Mouse (Mus musculus): ENCODE measurements at regions not wholly inside any gene's neighbourhood (a gene's known extent, or its start where the extent isn't known, plus 50 kb on each side); places are given as distances from the start of the nearest gene placed in this dataset.

- no peak for TF ChIP-seq CTCF (IDR thresholded peaks at IDR 0.05; ENCODE audit: extremely low read depth, insufficient read depth, insufficient read length, insufficient replicate concordance)
- no peak for TF ChIP-seq POLR2A (IDR thresholded peaks at IDR 0.05; ENCODE audit: low read depth, low read length)
- Histone ChIP-seq H3K27ac (ENCODE audit: insufficient read depth, low read length) (no peak overlapping the region), H3K4me1 (ENCODE audit: control insufficient read depth, insufficient read depth, insufficient read length) (no peaks in the 10 kb centered on the region), H3K27me3 (ENCODE audit: control insufficient read depth, insufficient read depth, low read length) (no peaks in the 10 kb centered on the region), H3K4me3 (ENCODE audit: extremely low read depth, insufficient read depth, insufficient read length) (no peak overlapping the region), H3K36me3 (ENCODE audit: control insufficient read depth, insufficient read depth, low read length) (no peaks in the 10 kb centered on the region)
- WGBS = 38% methylated on average over 2 of the region's 2 CpGs
- DNase-seq (ENCODE audit: low read depth in 1 of 2, low spot score in 2 of 2) = no peak
Observed at GRCm38 (mm10) chr16:15254669-15255068, 62.6 kb upstream of the Gm21897 start.

- TF ChIP-seq POLR2A (IDR thresholded peaks at IDR 0.05; ENCODE audit: low read depth, low read length) = no peak
- TF ChIP-seq CTCF (IDR thresholded peaks at IDR 0.05; ENCODE audit: extremely low read depth, insufficient read depth, insufficient read length, insufficient replicate concordance) = no peak
- WGBS = 56% methylated on average over 6 of the region's 6 CpGs
- no peak for DNase-seq (ENCODE audit: low read depth in 1 of 2, low spot score in 2 of 2)
- no peaks in the 10 kb centered on the region for H3K27me3 ChIP-seq (ENCODE audit: control insufficient read depth, insufficient read depth, low read length)
- no peaks in the 10 kb centered on the region for H3K36me3 ChIP-seq (ENCODE audit: control insufficient read depth, insufficient read depth, low read length)
- no peaks in the 10 kb centered on the region for H3K4me1 ChIP-seq (ENCODE audit: control insufficient read depth, insufficient read depth, insufficient read length)
- H3K4me3 ChIP-seq (ENCODE audit: extremely low read depth, insufficient read depth, insufficient read length) = no peak overlapping the region
- no peak overlapping the region for H3K27ac ChIP-seq (ENCODE audit: insufficient read depth, low read length)
Observed at GRCm38 (mm10) chr16:15259474-15259873, 57.8 kb upstream of the Gm21897 start.

GRCm38 (mm10) chr16:15260069-15260468, 57.2 kb upstream of the Gm21897 start:
- H3K27me3 ChIP-seq (ENCODE audit: control insufficient read depth, insufficient read depth, low read length) = no peaks in the 10 kb centered on the region
- DNase-seq (ENCODE audit: low read depth in 1 of 2, low spot score in 2 of 2) = no peak
- no peak overlapping the region for H3K4me3 ChIP-seq (ENCODE audit: extremely low read depth, insufficient read depth, insufficient read length)
- H3K27ac ChIP-seq (ENCODE audit: insufficient read depth, low read length) = no peak overlapping the region
- TF ChIP-seq CTCF (IDR thresholded peaks at IDR 0.05; ENCODE audit: extremely low read depth, insufficient read depth, insufficient read length, insufficient replicate concordance) = no peak
- TF ChIP-seq POLR2A (IDR thresholded peaks at IDR 0.05; ENCODE audit: low read depth, low read length) = no peak
- WGBS = 79% methylated on average over 4 of the region's 4 CpGs
- H3K4me1 ChIP-seq (ENCODE audit: control insufficient read depth, insufficient read depth, insufficient read length) = no peaks in the 10 kb centered on the region
- no peaks in the 10 kb centered on the region for H3K36me3 ChIP-seq (ENCODE audit: control insufficient read depth, insufficient read depth, low read length)

Measured in spleen, adult 2 months (tissue).